Mouse (Mus musculus): ENCODE measurements around the gene Mpzl2.

The Mpzl2 gene

DNA sequence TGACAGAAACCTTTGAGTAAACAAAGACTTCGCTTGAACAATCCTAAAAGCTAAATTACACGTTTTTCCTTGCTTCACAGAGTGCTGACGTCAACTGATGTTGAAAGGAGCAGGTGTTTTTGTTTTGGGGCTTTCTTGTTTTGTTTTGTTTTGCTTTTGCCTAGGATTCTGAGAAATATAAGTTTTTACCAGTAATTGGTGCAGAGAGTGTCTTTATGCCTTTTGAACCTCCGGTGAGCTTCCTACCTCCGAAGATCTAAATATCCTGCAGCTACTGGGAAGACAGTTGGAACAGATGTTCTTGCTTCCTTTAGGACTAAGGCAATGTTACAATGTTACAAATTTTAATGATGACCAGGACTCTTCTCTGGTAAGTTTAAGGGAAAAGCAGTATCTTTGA is at the start of gene Mpzl2:
TSS of gene Mpzl2 (plus strand) at position 301 of the 400 bp plus-strand sequence.
- DNase-seq (ENCODE audit: low spot score) = no peak

GRCm38 (mm10) chr9:44991821-44992220 is 47.8 kb upstream of the Mpzl2 start:
- DNase-seq (ENCODE audit: low spot score) = no peak

GRCm38 (mm10) chr9:44992271-44992670 is 47.3 kb upstream of the Mpzl2 start:
- DNase-seq (ENCODE audit: low spot score) = no peak

GRCm38 (mm10) chr9:44993268-44993667 is 46.3 kb upstream of the Mpzl2 start:
- no peak for DNase-seq (ENCODE audit: low spot score)

DNA sequence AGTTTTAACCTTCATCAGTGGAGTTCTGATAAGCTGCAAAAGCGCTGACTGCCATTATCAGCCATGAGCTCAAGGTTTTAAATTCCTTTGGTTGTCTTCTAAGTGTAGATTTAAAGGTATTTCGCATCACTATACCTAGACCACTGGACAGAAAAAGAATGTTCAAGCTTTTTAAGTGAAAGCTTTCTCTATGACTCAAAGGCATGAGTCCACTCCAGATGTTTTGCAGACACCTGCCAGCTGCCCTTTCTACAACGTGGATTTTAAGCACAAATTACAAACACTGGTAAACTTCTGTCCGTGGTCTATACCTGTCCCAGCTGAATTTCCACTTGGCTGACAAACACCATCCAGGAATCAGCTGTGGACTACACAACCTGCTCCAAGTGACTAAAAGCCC is 44.6 kb upstream of the Mpzl2 start:
- DNase-seq (ENCODE audit: low spot score) = no peak

- DNase-seq (ENCODE audit: low spot score) = no peak
Measured at GRCm38 (mm10) chr9:44996590-44996989, 43.0 kb upstream of the Mpzl2 start.

DNA sequence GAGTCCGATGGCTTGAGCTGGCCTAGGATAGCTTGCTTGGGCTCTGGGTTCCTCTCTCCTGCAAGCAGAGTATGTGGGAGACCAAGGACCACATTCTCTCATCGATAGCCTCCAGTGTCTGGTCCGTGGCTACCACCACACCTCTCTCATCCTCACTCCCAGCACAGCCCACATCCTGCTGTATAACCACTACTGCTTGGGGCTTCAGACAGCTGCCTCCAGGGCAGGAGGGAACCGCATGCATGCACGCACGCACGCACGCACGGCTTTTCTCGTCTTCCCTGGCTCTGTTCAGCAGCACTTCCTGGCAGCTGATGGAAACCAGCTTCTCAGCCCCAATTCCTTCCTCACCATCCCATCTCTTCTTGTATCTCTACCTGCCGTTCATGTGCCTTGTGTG is 41.5 kb upstream of the Mpzl2 start:
- DNase-seq (ENCODE audit: low spot score) = no peak

GRCm38 (mm10) chr9:44999171-44999570 is 40.4 kb upstream of the Mpzl2 start:
- DNase-seq (ENCODE audit: low spot score) = no peak

DNA sequence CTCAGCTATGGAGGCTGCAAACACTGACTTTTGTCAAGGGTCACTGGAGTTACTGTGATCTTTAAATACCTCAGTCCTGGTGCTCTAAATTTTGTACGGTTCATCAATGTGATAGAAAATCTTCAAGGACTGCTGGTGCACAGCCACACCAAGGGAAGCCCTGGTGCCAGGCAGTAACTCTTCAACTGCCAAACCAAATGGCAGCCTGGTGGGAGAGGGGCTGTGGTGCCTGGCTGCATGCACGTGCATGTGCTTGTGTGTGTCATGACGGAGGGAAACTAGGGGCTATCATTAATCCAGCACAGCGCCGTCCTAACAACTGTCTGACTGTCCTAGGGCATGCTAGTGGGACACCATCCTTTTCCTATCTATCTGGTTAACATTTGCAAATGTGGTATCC is 39.8 kb upstream of the Mpzl2 start:
- no peak for DNase-seq (ENCODE audit: low spot score)

- no peak for DNase-seq (ENCODE audit: low spot score)
Measured at GRCm38 (mm10) chr9:45000249-45000648, 39.4 kb upstream of the Mpzl2 start.

GRCm38 (mm10) chr9:45007404-45007803 is 32.2 kb upstream of the Mpzl2 start:
- DNase-seq (ENCODE audit: low spot score) = no peak

GRCm38 (mm10) chr9:45008342-45008741 is 31.3 kb upstream of the Mpzl2 start:
- DNase-seq (ENCODE audit: low spot score) = no peak

- no peak for DNase-seq (ENCODE audit: low spot score)
Measured at GRCm38 (mm10) chr9:45009180-45010078, 30.2 kb upstream of the Mpzl2 start, which contains the start of gene Cd3e. Gene Cd3e, minus strand, starts transcription at chr9:45009627.

DNA sequence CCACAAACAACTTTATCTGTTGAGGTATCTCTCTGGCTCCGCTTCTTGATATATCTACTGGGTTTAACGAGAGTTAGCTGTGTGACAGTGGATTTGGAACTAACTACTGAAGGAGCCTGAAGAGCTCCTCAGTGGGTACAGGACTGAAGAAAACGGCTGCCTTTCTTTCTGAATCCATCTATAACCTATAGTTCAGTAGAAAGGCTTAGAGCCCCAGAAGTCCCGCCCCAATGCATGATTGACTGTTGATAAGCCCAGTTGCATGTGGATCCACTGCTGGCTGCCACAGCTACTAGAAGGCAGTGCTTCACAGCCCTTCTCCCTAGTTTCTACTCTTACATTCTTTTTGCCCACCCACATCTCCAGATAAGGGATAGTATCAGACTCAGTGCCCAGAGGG is 29.1 kb upstream of the Mpzl2 start:
- DNase-seq (ENCODE audit: low spot score) = no peak

GRCm38 (mm10) chr9:45011291-45011690 is 28.3 kb upstream of the Mpzl2 start:
- no peak for DNase-seq (ENCODE audit: low spot score)

- no peak for DNase-seq (ENCODE audit: low spot score)
Measured at GRCm38 (mm10) chr9:45014879-45015278, 24.7 kb upstream of the Mpzl2 start.

DNA sequence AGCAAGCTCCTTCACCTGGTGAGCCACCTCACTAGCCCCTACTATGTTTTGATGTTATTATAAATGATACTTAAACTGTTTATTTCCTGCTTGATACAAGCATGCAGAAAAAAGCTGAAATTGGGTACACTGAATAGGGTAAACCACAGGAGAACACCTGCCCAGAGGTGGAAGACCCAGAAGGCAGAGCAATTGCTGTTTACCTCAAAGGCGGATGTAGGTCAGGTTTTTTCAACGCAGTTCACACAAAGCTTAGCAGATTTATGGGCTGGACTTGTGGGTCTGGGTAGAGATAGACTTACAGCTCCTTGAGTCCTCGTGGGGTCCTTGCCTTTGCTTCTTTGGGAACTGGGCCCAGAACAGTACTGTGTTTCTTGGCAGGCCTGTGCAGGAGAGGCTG is 23.8 kb upstream of the Mpzl2 start:
- no peak for DNase-seq (ENCODE audit: low spot score)

DNA sequence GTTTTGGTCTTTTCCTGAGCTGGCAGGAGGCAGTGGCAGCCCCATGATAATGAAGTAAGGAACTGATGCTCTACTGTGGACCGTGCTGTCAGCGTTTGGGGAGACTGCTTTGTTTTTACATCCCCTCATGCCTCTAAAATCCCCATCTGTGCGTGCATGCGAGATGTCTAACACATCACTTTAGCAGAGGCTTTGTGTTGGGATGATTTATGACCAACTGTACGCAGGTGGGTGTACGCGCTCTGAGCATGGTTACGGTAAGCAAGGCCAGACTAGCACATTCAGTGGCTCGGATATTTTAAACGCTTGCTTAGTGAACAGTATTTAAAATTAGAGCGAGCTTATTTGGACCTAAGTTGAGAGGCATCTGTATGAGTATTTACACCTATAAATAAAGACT is 21.6 kb upstream of the Mpzl2 start:
- no peak for DNase-seq (ENCODE audit: low spot score)

DNA sequence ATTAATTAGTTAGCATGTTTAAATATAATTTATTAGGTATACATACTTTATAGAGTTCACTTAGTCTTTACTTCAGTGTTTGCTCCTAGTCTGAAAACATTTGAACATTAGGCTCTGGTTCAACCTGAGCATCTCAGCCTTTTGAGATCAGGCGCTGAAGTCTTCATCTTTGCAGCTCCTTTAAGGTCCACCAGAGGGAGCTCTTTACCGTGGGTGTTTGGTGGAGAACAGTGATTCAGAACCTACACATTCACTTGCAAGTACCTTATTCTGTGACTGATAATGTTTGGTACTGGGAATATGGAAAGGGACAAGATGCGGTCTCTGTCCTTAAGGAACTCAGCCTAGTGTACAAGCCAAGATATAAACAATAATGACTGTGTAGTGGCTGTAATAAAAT is 16.8 kb upstream of the Mpzl2 start:
- DNase-seq (ENCODE audit: low spot score) = no peak

DNA sequence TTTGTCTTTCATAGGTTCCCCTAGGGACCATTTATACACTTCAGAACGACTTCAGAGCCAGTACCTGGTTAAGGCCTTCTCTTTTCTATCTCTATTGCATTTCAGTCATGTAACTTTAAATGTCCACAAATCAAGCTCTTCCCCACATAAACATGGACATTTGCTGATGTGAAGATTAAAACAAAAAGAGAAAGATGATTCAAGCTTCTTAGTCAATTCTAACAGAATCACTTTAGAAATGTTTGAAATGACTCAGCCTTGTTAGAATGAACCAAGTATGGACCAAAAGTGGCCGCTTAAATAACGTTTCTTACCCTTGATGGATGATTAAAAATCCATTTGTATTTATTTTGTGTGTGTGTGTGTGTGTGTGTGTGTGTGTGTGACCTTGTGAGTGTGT is 16.0 kb upstream of the Mpzl2 start:
- no peak for DNase-seq (ENCODE audit: low spot score)

DNA sequence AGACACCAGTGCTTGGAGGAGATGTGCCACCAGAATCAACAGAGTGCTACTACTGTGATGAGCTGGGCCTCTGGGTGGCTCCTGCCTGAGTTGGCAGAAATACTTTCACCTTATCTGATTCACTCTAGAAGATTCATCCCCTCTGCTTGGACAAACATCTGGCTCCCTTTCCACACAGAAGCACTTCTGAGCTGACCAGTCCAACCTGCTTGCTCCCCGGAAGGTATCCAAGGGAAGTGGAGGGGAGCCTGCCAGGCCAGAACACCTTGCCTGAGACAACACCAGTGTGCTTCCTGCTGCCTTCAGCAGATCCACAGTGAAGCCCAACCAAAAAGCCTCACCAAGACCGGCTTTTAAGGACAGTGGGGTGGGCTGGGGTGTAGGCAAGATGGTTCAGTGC is 15.4 kb upstream of the Mpzl2 start:
- no peak for DNase-seq (ENCODE audit: low spot score)

- no peak for DNase-seq (ENCODE audit: low spot score)
Measured at GRCm38 (mm10) chr9:45027376-45027775, 12.2 kb upstream of the Mpzl2 start.

DNA sequence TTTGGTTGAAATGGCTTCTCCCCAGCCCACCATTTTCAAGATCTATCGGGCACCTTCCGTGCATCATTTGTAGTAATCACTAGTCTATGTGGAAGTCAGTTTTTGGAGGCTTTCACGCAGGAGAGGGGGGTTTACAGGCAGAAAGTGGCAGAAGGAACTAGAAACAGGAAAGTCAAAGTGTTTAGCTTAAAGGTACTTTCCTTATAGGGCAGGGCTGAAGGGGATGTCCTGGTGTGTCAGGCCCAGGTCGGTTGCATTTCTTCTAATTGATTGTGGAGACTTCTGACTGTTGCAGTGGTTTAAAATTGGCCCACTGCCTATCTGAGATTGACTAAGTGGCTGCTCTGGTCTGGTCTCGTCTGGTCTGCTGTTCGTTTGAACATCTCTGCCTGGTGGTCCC is 9.3 kb upstream of the Mpzl2 start:
- no peak for DNase-seq (ENCODE audit: low spot score)

DNA sequence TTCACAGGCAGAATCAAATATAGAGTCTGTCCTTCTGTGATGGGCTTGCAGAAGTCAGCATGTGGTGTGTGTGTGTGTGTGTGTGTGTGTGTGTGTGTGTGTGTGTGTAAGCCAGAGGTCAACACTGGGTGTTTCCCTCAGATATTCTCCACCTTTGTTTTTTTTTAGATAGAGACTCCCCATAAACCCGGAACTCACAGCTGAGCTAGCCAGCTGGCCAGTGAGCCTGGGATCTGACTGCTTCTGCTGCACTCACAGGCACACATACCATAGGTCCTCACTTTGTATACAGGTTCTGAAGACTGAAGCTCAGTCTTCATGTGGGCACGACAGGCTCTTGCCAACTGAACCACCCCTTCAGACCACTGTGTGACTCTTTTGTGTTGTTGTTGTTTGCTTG is 7.3 kb upstream of the Mpzl2 start:
- no peak for DNase-seq (ENCODE audit: low spot score)
